In genomic region chr15:101163056-101163458, GRCm38 (mm10) we compare ENCODE assay signal across 9 mouse cellular contexts. TPM values are rescaled to one million over a fixed set of nuclear protein-coding genes. Genes with fewer than 3 reads are reported as not detected.
DNase-seq lines count a peak whose midpoint lies in the region; ATAC-seq and TF ChIP-seq lines count a peak whose summit lies in the region.
"Had no signal": no experiment of that assay in that cellular context is flagged by ENCODE, and none has a peak within 500 bp of the region (broad histone marks: within the 10 kb centered on the region; RNA-seq: fewer than 3 reads in every experiment).

No protein-coding gene starts in this region.

- H3K27ac ChIP-seq in kidney, embryonic 16.5 days (ENCODE audit: low read length), result 0 out of 2 replicates have a peak overlapping the region, but pooled peaks have one; percentile 15
- H3K27ac ChIP-seq in forebrain, embryonic 14.5 days (ENCODE audit: low read depth, low read length), result peak overlapping the region; percentile 69
- peak overlapping the region; percentile 44; the same call in 1 of the 2 replicates for H3K27ac ChIP-seq in midbrain, embryonic 13.5 days
- H3K27ac ChIP-seq in cerebellum, adult 2 months (ENCODE audit: insufficient read depth, low read length), result no peak overlapping the region

- H3K4me2 ChIP-seq in kidney, embryonic 16.5 days (replicated peaks; ENCODE audit: low read depth, low read length), result 0 out of 2 replicates have a peak overlapping the region, but pooled peaks have one; percentile 2
- peak overlapping the region; percentile 9; the same call in 1 of the 2 replicates for H3K4me2 ChIP-seq in forebrain, embryonic 14.5 days (ENCODE audit: low read length)
- no peak overlapping the region for H3K4me2 ChIP-seq in midbrain, embryonic 13.5 days (replicated peaks)

- H3K9me3 ChIP-seq in kidney, embryonic 16.5 days (ENCODE audit: low read length), result no peaks in the 10 kb centered on the region
- no peaks in the 10 kb centered on the region for H3K9me3 ChIP-seq in forebrain, embryonic 14.5 days (replicated peaks; ENCODE audit: control insufficient read depth, low read length)
- no peaks in the 10 kb centered on the region for H3K9me3 ChIP-seq in midbrain, embryonic 13.5 days

- DNase-seq in kidney, adult 9 months, result no peak
- peak; percentile 69 for DNase-seq in brain, adult 2 months (ENCODE audit: low read depth, low spot score)
- peak; percentile 77 for DNase-seq in forebrain, embryonic 14.5 days (ENCODE audit: low spot score)
- no peak for DNase-seq in cerebellum, adult 2 months
- no peak for DNase-seq in layer of hippocampus, postnatal 10 days (ENCODE audit: low spot score in 2 of 2)
- DNase-seq in spleen, postnatal 4 days (ENCODE audit: low spot score in 2 of 2), result no peak

- H3K9ac ChIP-seq in kidney, embryonic 16.5 days (replicated peaks; ENCODE audit: low read length), result peak overlapping the region; percentile 15; the same call in 1 of the 2 replicates
- H3K9ac ChIP-seq in forebrain, embryonic 14.5 days (ENCODE audit: low read length), result 0 out of 2 replicates have a peak overlapping the region, but pooled peaks have one; percentile 26
- H3K9ac ChIP-seq in midbrain, embryonic 13.5 days (replicated peaks), result no peak overlapping the region

- no peak for TF ChIP-seq POLR2A in cerebellum, adult 2 months (IDR thresholded peaks at IDR 0.05; ENCODE audit: borderline replicate concordance, insufficient read depth, low read length)

- WGBS in kidney, embryonic 16.5 days, result 22% methylated on average over 15 of the region's 15 CpGs
- 13% methylated on average over 15 of the region's 15 CpGs for WGBS in forebrain, embryonic 14.5 days
- 34% methylated on average over 15 of the region's 15 CpGs for WGBS in midbrain, embryonic 13.5 days
- 38% methylated on average over 15 of the region's 15 CpGs for WGBS in cerebellum, adult 2 months

- no peak; the same call in 1 of the 2 replicates for ATAC-seq in kidney, embryonic 16.5 days (ENCODE audit: low FRiP score, low TSS enrichment)
- ATAC-seq in forebrain, embryonic 14.5 days, result peak; percentile 77
- peak; percentile 73 for ATAC-seq in midbrain, embryonic 13.5 days

- no peaks in the 10 kb centered on the region for H3K36me3 ChIP-seq in kidney, embryonic 16.5 days (ENCODE audit: insufficient read depth, low read length)
- H3K36me3 ChIP-seq in forebrain, embryonic 14.5 days (ENCODE audit: control insufficient read depth, insufficient read depth, low read length), result no peaks in the 10 kb centered on the region
- no peaks in the 10 kb centered on the region for H3K36me3 ChIP-seq in midbrain, embryonic 13.5 days

- no peaks in the 10 kb centered on the region for H3K27me3 ChIP-seq in kidney, embryonic 16.5 days (ENCODE audit: insufficient read depth, low read length)
- no peaks in the 10 kb centered on the region for H3K27me3 ChIP-seq in forebrain, embryonic 14.5 days (replicated peaks; ENCODE audit: control insufficient read depth, insufficient read depth, low read length)
- H3K27me3 ChIP-seq in midbrain, embryonic 13.5 days, result no peaks in the 10 kb centered on the region
- H3K27me3 ChIP-seq in cerebellum, adult 2 months (ENCODE audit: control insufficient read depth, insufficient read depth, low read length), result no peaks in the 10 kb centered on the region

- TF ChIP-seq CTCF in cerebellum, adult 2 months (IDR thresholded peaks at IDR 0.05; ENCODE audit: borderline replicate concordance, insufficient read depth, low read depth, low read length), result no peak

- H3K4me1 ChIP-seq in kidney, embryonic 16.5 days (ENCODE audit: insufficient read depth, low read length), result peaks cover 48% of the 10 kb centered on the region
- H3K4me1 ChIP-seq in forebrain, embryonic 14.5 days (ENCODE audit: control insufficient read depth, insufficient read depth, low read length), result peaks cover 47% of the 10 kb centered on the region
- H3K4me1 ChIP-seq in midbrain, embryonic 13.5 days (replicated peaks), result peaks cover 47% of the 10 kb centered on the region
- H3K4me1 ChIP-seq in cerebellum, adult 2 months (ENCODE audit: control insufficient read depth, insufficient read depth, low read length), result peaks cover 7% of the 10 kb centered on the region

- H3K4me3 ChIP-seq in kidney, embryonic 16.5 days (ENCODE audit: low read length), result no peak overlapping the region
- H3K4me3 ChIP-seq in forebrain, embryonic 14.5 days (ENCODE audit: low read depth, low read length), result no peak overlapping the region
- no peak overlapping the region for H3K4me3 ChIP-seq in midbrain, embryonic 13.5 days (replicated peaks)
- no peak overlapping the region for H3K4me3 ChIP-seq in cerebellum, adult 2 months (replicated peaks; ENCODE audit: insufficient read depth, low read depth, low read length)

RNA-seq across cellular contexts. Expression of gene Acvr1b, which starts 10.8 kb away (rescaled TPM):
- polyA plus RNA-seq in kidney, embryonic 16.5 days (2015; fragmentation: Nextera tagmentation; extraction: Ambion mirVana), result 7.4 and 8.8 TPM in 2 replicates
- polyA plus RNA-seq in forebrain, embryonic 14.5 days (2014; fragmentation: Nextera tagmentation; extraction: Ambion mirVana), result 24.7 and 33.5 TPM in 2 replicates
- 18.2 and 19.2 TPM in 2 replicates for polyA plus RNA-seq in midbrain, embryonic 13.5 days (2015; fragmentation: Nextera tagmentation; extraction: Ambion mirVana)
- 54.5 and 55.2 TPM in 2 replicates for polyA plus RNA-seq in cerebellum, adult 2 months (2012; rRNA removed)
- total RNA-seq in layer of hippocampus, postnatal 10 days (2021), result 10 to 100 TPM; 78.9 to 79.2 TPM

RNA-seq across cellular contexts. Expression of gene Acvrl1, which starts 34.7 kb away (rescaled TPM):
- polyA plus RNA-seq in kidney, embryonic 16.5 days (2015; fragmentation: Nextera tagmentation; extraction: Ambion mirVana), result 20.6 and 24.4 TPM in 2 replicates
- polyA plus RNA-seq in forebrain, embryonic 14.5 days (2014; fragmentation: Nextera tagmentation; extraction: Ambion mirVana), result 4.1 and 4.2 TPM in 2 replicates
- 5.3 and 5.5 TPM in 2 replicates for polyA plus RNA-seq in midbrain, embryonic 13.5 days (2015; fragmentation: Nextera tagmentation; extraction: Ambion mirVana)
- polyA plus RNA-seq in cerebellum, adult 2 months (2012; rRNA removed), result 15.3 and 17.2 TPM in 2 replicates
- total RNA-seq in layer of hippocampus, postnatal 10 days (2021), result 1 to 10 TPM; 9.0 to 9.8 TPM

RNA-seq across cellular contexts. Expression of gene Ankrd33, which starts 47.5 kb away (rescaled TPM):
- not detected in 2 replicates for polyA plus RNA-seq in kidney, embryonic 16.5 days (2015; fragmentation: Nextera tagmentation; extraction: Ambion mirVana)
- not detected in 2 replicates for polyA plus RNA-seq in forebrain, embryonic 14.5 days (2014; fragmentation: Nextera tagmentation; extraction: Ambion mirVana)
- not detected in 2 replicates for polyA plus RNA-seq in midbrain, embryonic 13.5 days (2015; fragmentation: Nextera tagmentation; extraction: Ambion mirVana)
- 0.10 and 0.33 TPM in 2 replicates for polyA plus RNA-seq in cerebellum, adult 2 months (2012; rRNA removed)
- total RNA-seq in layer of hippocampus, postnatal 10 days (2021), result not detected
- total RNA-seq: liver, adult 2 months had no signal
- polyA plus RNA-seq: liver, adult 2 months had no signal

Comparison
In these comparisons a context has a peak if more than half of its experiments do, and no peak if none do; other contexts are left out.
1. DNase-seq: peak in brain, adult 2 months (single experiment) and forebrain, embryonic 14.5 days (single experiment); none in kidney, adult 9 months (single experiment), cerebellum, adult 2 months (0 of 2), layer of hippocampus, postnatal 10 days (0 of 2) and spleen, postnatal 4 days (0 of 2).